In genomic region chr11:5995989-5996388, GRCm38 (mm10) we compare ENCODE assay signal across 8 mouse cellular contexts. TPM values are rescaled to one million over a fixed set of nuclear protein-coding genes. Genes with fewer than 3 reads are reported as not detected.
A peak's percentile ranks its signal among the peaks of the same experiment; 100 is the strongest.
DNase-seq lines count a peak whose midpoint lies in the region; ATAC-seq and TF ChIP-seq lines count a peak whose summit lies in the region.
"Had no signal": no experiment of that assay in that cellular context is flagged by ENCODE, and none has a peak within 500 bp of the region (broad histone marks: within the 10 kb centered on the region; RNA-seq: fewer than 3 reads in every experiment).

No protein-coding gene starts in this region.

- H3K9ac ChIP-seq in intestine, embryonic 15.5 days, result no peak overlapping the region
- H3K9ac ChIP-seq in midbrain, embryonic 14.5 days (replicated peaks; ENCODE audit: low read length), result no peak overlapping the region

- peak; percentile 95 for TF ChIP-seq CTCF in Patski (IDR thresholded peaks at IDR 0.05)
- peak; percentile 90 for TF ChIP-seq CTCF in spleen, adult 2 months (IDR thresholded peaks at IDR 0.05; ENCODE audit: extremely low read depth, insufficient read depth, insufficient read length, insufficient replicate concordance)

- no peaks in the 10 kb centered on the region for H3K36me3 ChIP-seq in intestine, embryonic 15.5 days
- peaks cover 3% of the 10 kb centered on the region; the same call in 1 of the 2 replicates for H3K36me3 ChIP-seq in midbrain, embryonic 14.5 days (ENCODE audit: control insufficient read depth, insufficient read depth, low read length)
- H3K36me3 ChIP-seq in spleen, adult 2 months (ENCODE audit: control insufficient read depth, insufficient read depth, low read length), result no peaks in the 10 kb centered on the region

- POLR2A ChIA-PET in Patski (lab: Charles Lee), result interaction anchor here (1.4 to 1.6 kb wide), 2 partner anchors 31 to 34 kb away, joined by 6 read pairs; no protein-coding TSS in a partner anchor

- in situ Hi-C loops in Patski (cut with MboI; ENCODE audit: low pct_unique_long_range_greater_than_20kb), result no loop called here

- intact Hi-C loops in left cerebral cortex, postnatal 36 days (cut with DNase I), result loop anchor here (2.0 kb wide), 1 partner anchor 191 kb away; no protein-coding TSS in a partner anchor

- ATAC-seq in Patski, result no peak
- peak; percentile 60 for ATAC-seq in intestine, embryonic 15.5 days
- peak; percentile 22; the same call in 1 of the 2 replicates for ATAC-seq in midbrain, embryonic 14.5 days (ENCODE audit: low FRiP score, low TSS enrichment)

- H3K4me2 ChIP-seq in intestine, embryonic 15.5 days (replicated peaks), result no peak overlapping the region
- H3K4me2 ChIP-seq in midbrain, embryonic 14.5 days (ENCODE audit: low read length), result no peak overlapping the region

- H3K4me3 ChIP-seq in intestine, embryonic 15.5 days (replicated peaks), result no peak overlapping the region
- no peak overlapping the region for H3K4me3 ChIP-seq in midbrain, embryonic 14.5 days (replicated peaks; ENCODE audit: low read depth, low read length)
- no peak overlapping the region for H3K4me3 ChIP-seq in spleen, adult 2 months (ENCODE audit: extremely low read depth, insufficient read depth, insufficient read length)

- H3K9me3 ChIP-seq in intestine, embryonic 15.5 days, result no peaks in the 10 kb centered on the region
- H3K9me3 ChIP-seq in midbrain, embryonic 14.5 days (ENCODE audit: control insufficient read depth, low read length), result no peaks in the 10 kb centered on the region

- 15% methylated on average over 8 of the region's 8 CpGs for WGBS in intestine, embryonic 15.5 days
- WGBS in midbrain, embryonic 14.5 days, result 11% methylated on average over 8 of the region's 8 CpGs
- WGBS in spleen, adult 2 months, result 17% methylated on average over 8 of the region's 8 CpGs

- no peak overlapping the region for H3K27ac ChIP-seq in intestine, embryonic 15.5 days
- H3K27ac ChIP-seq in midbrain, embryonic 14.5 days (replicated peaks; ENCODE audit: low read depth, low read length), result no peak overlapping the region
- no peak overlapping the region for H3K27ac ChIP-seq in spleen, adult 2 months (ENCODE audit: insufficient read depth, low read length)
- H3K27ac ChIP-seq: macrophage had no signal

- peaks cover 15% of the 10 kb centered on the region for H3K4me1 ChIP-seq in intestine, embryonic 15.5 days (replicated peaks)
- peaks cover 8% of the 10 kb centered on the region; the same call in 1 of the 2 replicates for H3K4me1 ChIP-seq in midbrain, embryonic 14.5 days (ENCODE audit: control insufficient read depth, insufficient read depth, low read length)
- H3K4me1 ChIP-seq in spleen, adult 2 months (ENCODE audit: control insufficient read depth, insufficient read depth, insufficient read length), result peaks cover 18% of the 10 kb centered on the region

- DNase-seq in Patski (ENCODE audit: low read depth, low spot score), result no peak
- DNase-seq in cerebellum, adult 9-10 months, result peak; percentile 96
- DNase-seq in gastrocnemius, adult 18-20 months (ENCODE audit: low spot score), result peak; percentile 89
- DNase-seq in left cerebral cortex, postnatal 36 days (ENCODE audit: low spot score in 2 of 2), result peak; percentile 72 to 75
- DNase-seq in midbrain, embryonic 14.5 days, result peak; percentile 93
- DNase-seq in spleen, adult 2 months (ENCODE audit: low read depth in 1 of 2, low spot score in 2 of 2), result peak; percentile 57 to 79

- H3K27me3 ChIP-seq in Patski, result no peaks in the 10 kb centered on the region
- no peaks in the 10 kb centered on the region for H3K27me3 ChIP-seq in intestine, embryonic 15.5 days (replicated peaks)
- H3K27me3 ChIP-seq in midbrain, embryonic 14.5 days (ENCODE audit: control insufficient read depth, insufficient read depth, low read length), result no peaks in the 10 kb centered on the region
- no peaks in the 10 kb centered on the region for H3K27me3 ChIP-seq in spleen, adult 2 months (ENCODE audit: control insufficient read depth, insufficient read depth, low read length)

- no peak for TF ChIP-seq POLR2A in spleen, adult 2 months (IDR thresholded peaks at IDR 0.05; ENCODE audit: low read depth, low read length)

- CTCF ChIA-PET in Patski (lab: Charles Lee), result interaction anchor here (0.8 to 5.7 kb wide), 8 partner anchors 10 to 265 kb away, joined by 3 to 98 read pairs (median 4); no protein-coding TSS in a partner anchor

RNA-seq across cellular contexts. Expression of gene Ykt6, which starts 40.5 kb away (rescaled TPM):
- polyA plus RNA-seq in Patski (2021), result 94.5 TPM
- 10 to 100 TPM; 37.0 to 44.9 TPM for total RNA-seq in gastrocnemius, adult 18-20 months (2021)
- 48.7 and 51.8 TPM in 2 replicates for polyA plus RNA-seq in intestine, embryonic 15.5 days (2015; fragmentation: Nextera tagmentation; extraction: Ambion mirVana)
- total RNA-seq in left cerebral cortex, postnatal 36 days (2021), result 10 to 100 TPM; 82.8 to 91.0 TPM
- polyA plus RNA-seq in midbrain, embryonic 14.5 days (2014; fragmentation: Nextera tagmentation; extraction: Ambion mirVana), result 40.5 and 57.6 TPM in 2 replicates
- 31.0 and 34.3 TPM in 2 replicates for polyA plus RNA-seq in spleen, adult 2 months (2012; rRNA removed)

RNA-seq across cellular contexts. Expression of gene Gck, which starts 46.1 kb away (rescaled TPM):
- 0.33 TPM for polyA plus RNA-seq in Patski (2021)
- total RNA-seq in gastrocnemius, adult 18-20 months (2021), result 1 to 10 TPM; 2.0 to 3.3 TPM
- 2.8 and 3.1 TPM in 2 replicates for polyA plus RNA-seq in intestine, embryonic 15.5 days (2015; fragmentation: Nextera tagmentation; extraction: Ambion mirVana)
- total RNA-seq in left cerebral cortex, postnatal 36 days (2021), result 1 to 10 TPM; 1.6 to 2.2 TPM
- polyA plus RNA-seq in midbrain, embryonic 14.5 days (2014; fragmentation: Nextera tagmentation; extraction: Ambion mirVana), result 5.9 and 9.8 TPM in 2 replicates
- polyA plus RNA-seq in spleen, adult 2 months (2012; rRNA removed), result 0.27 and 0.41 TPM in 2 replicates
- polyA plus RNA-seq: macrophage had no signal
